Mouse (Mus musculus) bone marrow, adult 2 months (tissue): ENCODE measurements at regions not wholly inside any gene's neighbourhood (a gene's known extent, or its start where the extent isn't known, plus 50 kb on each side); places are given as distances from the start of the nearest gene placed in this dataset.

Experiments used
- CTCF ChIP-seq: fragments of 200-500 bp; IDR thresholded peaks from 2 replicates; pipeline ENCODE4 v1.5.1; 2011; ENCODE audit warnings: low read length, control low read depth; ENCODE audit not compliant: control insufficient read depth, insufficient read depth
- POLR2A ChIP-seq: fragments of 200-500 bp; IDR thresholded peaks from 2 replicates; pipeline ENCODE4 v1.6.1; 2011; ENCODE audit warnings: low read depth, mild to moderate bottlenecking, control low read depth, low read length, borderline replicate concordance; ENCODE audit not compliant: control insufficient read depth

DNA sequence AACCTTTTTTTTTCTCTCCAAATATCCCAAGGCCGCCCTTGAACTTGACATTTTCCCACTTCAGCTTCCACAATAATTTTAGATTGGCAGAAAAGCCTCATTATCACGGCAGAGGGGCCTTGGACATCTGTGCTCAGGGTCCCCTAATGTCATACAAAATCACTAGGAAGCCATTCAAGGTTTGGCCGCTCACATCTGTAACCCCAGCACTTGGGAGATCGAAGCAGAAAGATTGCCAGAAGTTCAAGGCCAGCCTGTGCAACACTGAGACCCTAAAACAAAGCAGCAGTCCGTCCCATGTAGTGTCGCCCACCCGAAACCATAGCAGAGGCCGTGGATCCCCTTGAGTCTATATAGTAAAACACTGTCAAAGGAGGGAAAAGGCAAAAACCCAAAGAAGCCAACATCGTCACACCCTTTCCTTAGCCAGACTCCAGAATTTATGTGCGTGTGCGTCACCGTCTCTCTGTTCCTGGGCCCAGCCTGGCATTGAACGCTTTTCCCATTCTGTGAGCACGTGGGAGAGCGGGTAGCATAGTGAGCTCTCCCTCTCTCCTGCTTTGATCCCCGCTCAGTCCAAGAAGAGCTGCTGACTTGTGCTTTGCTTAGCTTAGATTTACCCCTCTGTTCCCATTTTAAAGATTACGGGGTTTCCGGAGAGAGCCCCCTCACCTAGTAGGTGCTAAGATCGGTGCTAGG, 74.0 kb upstream of the Tbx3 start:
- no peak for TF ChIP-seq POLR2A
- no peak for TF ChIP-seq CTCF
